Mouse (Mus musculus) midbrain, postnatal 0 days (tissue): ENCODE measurements around the gene Lrrc27. TPM values are rescaled to one million over a fixed set of nuclear protein-coding genes. Genes with fewer than 3 reads are reported as not detected.

Source experiments
- ATAC-seq: fragments of 200-750 bp; cut with Nextera tagmentation; 2 replicates; pipeline ENCODE4 v1.8.0; 2017; ENCODE audit warnings: moderate number of reproducible peaks, mild to moderate bottlenecking, moderate TSS enrichment, moderate library complexity; ENCODE audit not compliant: low FRiP score
- DNase-seq: peaks from one replicate; pipeline ENCODE4 v3.0.0-alpha.2; 2015; ENCODE audit warnings: low spot score
- H3K27ac ChIP-seq: fragments of 300-500 bp; sonication (generic); 2 replicates; pipeline ENCODE4 v1.5.1; 2014; ENCODE audit warnings: low read depth, mild to moderate bottlenecking, low read length, mixed read lengths
- H3K27me3 ChIP-seq: fragments of 300-500 bp; sonication (generic); 2 replicates; pipeline ENCODE4 v1.6.1; 2014; ENCODE audit warnings: low read length, control low read depth, mixed read lengths; ENCODE audit not compliant: insufficient read depth
- H3K36me3 ChIP-seq: fragments of 300-500 bp; sonication (generic); 2 replicates; pipeline ENCODE4 v1.6.1; 2014; ENCODE audit warnings: low read length, control low read depth, mixed read lengths; ENCODE audit not compliant: insufficient read depth
- H3K4me1 ChIP-seq: fragments of 300-500 bp; sonication (generic); 2 replicates; pipeline ENCODE4 v1.6.1; 2014; ENCODE audit warnings: mild to moderate bottlenecking, control low read depth, antibody characterized with exemption, low read length, mixed read lengths; ENCODE audit not compliant: insufficient read depth
- H3K4me2 ChIP-seq: fragments of 300-500 bp; sonication (generic); 2 replicates; pipeline ENCODE4 v1.6.1; 2014; ENCODE audit warnings: low read depth, mild to moderate bottlenecking, low read length, mixed read lengths; ENCODE audit not compliant: poor library complexity, severe bottlenecking
- H3K4me3 ChIP-seq: fragments of 300-500 bp; sonication (generic); 2 replicates; pipeline ENCODE4 v1.5.1; 2014; ENCODE audit warnings: low read depth, mild to moderate bottlenecking, low read length, moderate library complexity
- H3K9ac ChIP-seq: fragments of 300-500 bp; sonication (generic); replicated peaks from 2 replicates; pipeline ENCODE4 v1.6.1; 2014; ENCODE audit warnings: mild to moderate bottlenecking, low read length, moderate library complexity, mixed read lengths; ENCODE audit not compliant: poor library complexity, severe bottlenecking
- H3K9me3 ChIP-seq: fragments of 300-500 bp; sonication (generic); 2 replicates; pipeline ENCODE4 v1.6.1; 2016; ENCODE audit warnings: low read length, control low read depth
- CTCF ChIP-seq: IDR thresholded peaks from 2 replicates; pipeline ENCODE4 v1.5.1; 2016; ENCODE audit warnings: antibody characterized with exemption, mild to moderate bottlenecking
- WGBS: fragments of 180-500 bp; shearing (Covaris S2); extraction: QIAGEN DNeasy Blood & Tissue Kit; methylation state at CpG from one replicate; pipeline ENCODE4 v1.1.7; 2014; 5-methylcytosine and 5-hydroxymethylcytosine counted together
- polyA plus RNA-seq: library from polyadenylated mRNA; unstranded; fragments of >200 nt; fragmentation: Nextera tagmentation; extraction: Ambion mirVana; gene quantifications from 2 replicates; pipeline ENCODE4 v1.2.1, GENCODE M21; 2015
- total RNA-seq: library from RNA; depleted of rRNA; stranded (reverse); fragments of >200 nt; gene quantifications from 2 replicates; pipeline ENCODE4 v1.2.3, GENCODE M21; 2014; rRNA removed

Gene Lrrc27
- total RNA-seq (2.5 and 2.7 TPM in 2 replicates), polyA plus RNA-seq (5.6 and 6.6 TPM in 2 replicates)

DNA sequence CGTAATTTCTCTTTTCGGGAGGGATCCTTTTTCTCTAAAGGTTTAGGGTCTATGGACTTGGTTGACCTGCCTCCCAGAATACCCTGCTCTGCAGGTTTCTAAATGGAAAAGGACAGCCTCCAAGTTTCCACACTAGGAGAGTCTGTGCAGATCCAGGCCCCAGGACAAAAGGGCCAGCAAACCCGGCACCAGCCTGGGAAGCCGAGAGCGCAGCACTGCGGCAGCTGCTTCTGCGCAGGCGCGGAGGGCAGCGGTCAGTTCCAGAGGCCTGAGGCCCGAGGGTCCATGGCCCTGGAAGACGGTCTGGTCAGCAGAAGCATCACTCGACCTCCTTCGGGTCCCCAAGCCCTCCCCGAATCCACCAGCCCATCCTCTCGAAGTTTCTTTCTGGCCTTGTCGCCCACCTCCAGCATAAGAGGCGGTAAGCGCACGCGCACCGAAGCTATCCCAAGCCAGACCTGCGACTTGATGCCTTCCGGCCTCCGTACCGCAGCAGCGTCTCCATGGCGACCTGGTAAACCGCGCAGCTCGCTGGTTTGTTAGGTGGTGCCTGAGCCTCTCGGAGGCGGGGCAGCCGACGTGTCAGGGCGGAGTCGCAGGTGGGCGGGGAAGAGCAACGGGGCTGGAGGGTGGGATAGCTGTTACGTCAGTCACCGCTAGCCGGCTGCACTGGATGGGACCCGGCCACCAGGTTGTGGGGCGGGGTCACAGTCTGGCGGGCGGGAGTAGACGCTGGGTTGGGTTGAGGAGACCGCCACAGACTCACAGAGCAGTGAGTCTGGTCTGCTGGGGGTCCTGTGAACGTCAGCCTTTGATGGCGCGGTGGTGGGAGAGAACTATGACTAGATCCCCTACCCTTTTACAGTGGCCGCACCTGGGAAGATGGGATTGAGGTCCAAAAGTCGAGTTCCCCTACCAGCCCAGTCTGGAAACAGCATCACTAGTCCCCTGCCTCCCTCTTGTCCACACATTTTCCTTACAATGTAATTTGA is at the start of gene Lrrc27, which contains the start of gene Stk32c:
Gene Lrrc27, plus strand, starts transcription at position 235 of the 992 bp plus-strand sequence.
Gene Stk32c, minus strand, starts transcription at position 554 of the 992 bp plus-strand sequence.
- WGBS = 2% methylated on average over 52 of the region's 53 CpGs
- no peaks in the 10 kb centered on the region for H3K36me3 ChIP-seq
- H3K4me2 ChIP-seq = peak within 1 kb of the TSS; percentile 62
- no peaks in the 10 kb centered on the region for H3K9me3 ChIP-seq
- H3K4me1 ChIP-seq = peaks cover 4% of the 10 kb centered on the region
- peak within 1 kb of the TSS; percentile 51 for H3K4me3 ChIP-seq
- no peaks in the 10 kb centered on the region for H3K27me3 ChIP-seq
- peak within 1 kb of the TSS; percentile 87 for H3K27ac ChIP-seq
- DNase-seq (peak; percentile 99), ATAC-seq (peak; percentile 97)
- H3K9ac ChIP-seq = peak within 1 kb of the TSS; percentile 65
- peak; percentile 44 for TF ChIP-seq CTCF

DNA sequence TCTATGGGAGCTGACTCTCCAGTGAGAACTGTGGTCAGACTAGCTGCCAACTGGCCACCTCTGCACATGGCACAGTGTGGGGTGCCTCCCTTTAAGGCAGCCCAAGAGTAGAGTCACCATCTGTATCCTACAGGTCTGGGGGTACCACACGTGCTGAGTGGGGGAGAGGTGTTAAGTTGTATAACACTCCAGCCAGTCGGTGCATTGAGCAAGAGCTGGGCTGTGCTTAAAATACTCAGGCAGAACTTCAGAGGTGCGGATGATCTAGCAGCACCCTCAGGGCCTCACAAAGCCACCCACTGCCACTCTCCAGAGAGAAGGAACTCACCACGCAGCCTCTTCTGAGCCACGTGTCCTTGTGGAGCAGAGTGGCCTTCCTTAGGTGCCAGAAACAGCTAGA is 48.4 kb upstream of the Lrrc27 start:
- H3K36me3 ChIP-seq = no peaks in the 10 kb centered on the region

DNA sequence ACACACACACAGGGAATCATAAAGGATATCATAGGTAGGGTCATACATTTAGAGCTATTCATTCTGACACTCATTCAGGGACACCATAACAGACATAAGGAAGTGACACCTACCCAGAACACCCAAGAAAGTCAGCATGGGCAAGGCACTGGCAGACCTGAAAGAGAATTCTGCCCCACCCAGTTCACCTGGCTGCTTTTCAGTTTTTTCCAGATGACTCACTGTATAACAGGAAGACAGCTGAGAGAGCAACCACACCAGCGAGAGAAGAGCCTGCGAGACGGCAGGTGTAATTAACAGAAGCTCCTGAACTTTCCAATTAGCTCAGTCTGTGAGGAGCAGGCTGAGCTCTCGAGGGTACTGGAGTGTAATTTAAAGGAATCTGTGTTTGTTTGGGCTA is 43.6 kb upstream of the Lrrc27 start:
- peaks cover 8% of the 10 kb centered on the region; the same call in 1 of the 2 replicates for H3K9me3 ChIP-seq
- H3K36me3 ChIP-seq = no peaks in the 10 kb centered on the region
- no peak overlapping the region for H3K4me3 ChIP-seq
- no peak overlapping the region for H3K27ac ChIP-seq
- peak; percentile 24 for DNase-seq
- H3K4me2 ChIP-seq = no peak overlapping the region
- ATAC-seq = no peak
- TF ChIP-seq CTCF = no peak
- H3K27me3 ChIP-seq = no peaks in the 10 kb centered on the region
- 77% methylated on average over 4 of the region's 4 CpGs for WGBS
- no peak overlapping the region for H3K9ac ChIP-seq
- H3K4me1 ChIP-seq = no peaks in the 10 kb centered on the region

More for the DNA sequence above, 48.4 kb upstream of the Lrrc27 start:
- TF ChIP-seq CTCF = no peak
- 82% methylated on average over 5 of the region's 5 CpGs for WGBS
- peaks cover 1% of the 10 kb centered on the region; the same call in 1 of the 2 replicates for H3K4me1 ChIP-seq
- H3K27ac ChIP-seq = no peak overlapping the region
- ATAC-seq (no peak), DNase-seq (no peak)
- H3K4me2 ChIP-seq = no peak overlapping the region
- H3K9ac ChIP-seq = no peak overlapping the region
- peaks cover 8% of the 10 kb centered on the region; the same call in 1 of the 2 replicates for H3K9me3 ChIP-seq
- H3K4me3 ChIP-seq = no peak overlapping the region
- no peaks in the 10 kb centered on the region for H3K27me3 ChIP-seq

DNA sequence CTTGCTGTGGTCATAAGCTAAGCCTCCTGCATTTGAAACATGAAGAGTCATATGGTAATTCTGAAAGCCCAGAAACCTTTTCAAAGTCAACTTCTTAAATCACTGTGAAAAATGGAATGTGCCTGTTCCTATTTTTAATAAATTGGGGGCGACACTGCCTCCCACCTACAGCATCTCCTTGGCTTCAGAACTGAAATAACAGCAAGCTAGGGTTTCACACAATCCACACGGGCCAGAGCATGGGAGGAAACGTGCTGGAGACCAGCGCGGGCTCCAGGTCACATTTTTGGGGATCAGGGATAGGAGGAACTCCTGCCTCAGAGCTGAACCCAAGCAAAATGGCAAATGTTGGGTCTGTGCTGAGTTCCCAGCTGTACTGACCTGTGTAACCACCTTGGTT is 33.5 kb upstream of the Lrrc27 start:
- Histone ChIP-seq H3K4me2 (no peak overlapping the region), H3K27ac (no peak overlapping the region), H3K4me1 (no peaks in the 10 kb centered on the region), H3K9ac (no peak overlapping the region), H3K4me3 (no peak overlapping the region), H3K27me3 (no peaks in the 10 kb centered on the region), H3K36me3 (no peaks in the 10 kb centered on the region), H3K9me3 (no peaks in the 10 kb centered on the region)
- TF ChIP-seq CTCF = no peak
- no peak for ATAC-seq
- 87% methylated on average over 5 of the region's 5 CpGs for WGBS
- no peak for DNase-seq

DNA sequence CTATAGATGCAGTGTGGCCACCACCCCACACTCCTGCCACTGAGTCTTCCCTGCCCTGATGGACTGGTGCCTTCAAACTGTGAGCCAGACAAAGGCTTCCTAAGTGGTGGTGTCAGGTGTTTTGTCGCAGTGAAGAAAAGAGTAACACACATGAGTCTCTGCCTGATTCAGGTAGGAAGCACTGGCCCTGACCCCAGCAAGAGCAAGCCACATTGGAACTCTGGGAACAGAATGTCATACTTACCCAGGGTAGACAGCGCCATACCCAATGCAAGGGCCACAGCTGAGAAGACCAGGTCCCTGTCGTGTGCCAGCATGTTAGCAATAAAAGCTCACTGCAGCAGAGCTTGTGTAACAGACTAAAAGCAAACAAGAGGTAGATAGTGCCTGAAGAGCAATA is 32.7 kb upstream of the Lrrc27 start:
- Histone ChIP-seq H3K4me3 (no peak overlapping the region), H3K27me3 (no peaks in the 10 kb centered on the region), H3K27ac (no peak overlapping the region), H3K9ac (no peak overlapping the region), H3K4me2 (no peak overlapping the region), H3K36me3 (no peaks in the 10 kb centered on the region), H3K4me1 (no peaks in the 10 kb centered on the region), H3K9me3 (no peaks in the 10 kb centered on the region)
- 88% methylated on average over 3 of the region's 3 CpGs for WGBS
- ATAC-seq = no peak
- no peak for DNase-seq
- TF ChIP-seq CTCF = no peak

DNA sequence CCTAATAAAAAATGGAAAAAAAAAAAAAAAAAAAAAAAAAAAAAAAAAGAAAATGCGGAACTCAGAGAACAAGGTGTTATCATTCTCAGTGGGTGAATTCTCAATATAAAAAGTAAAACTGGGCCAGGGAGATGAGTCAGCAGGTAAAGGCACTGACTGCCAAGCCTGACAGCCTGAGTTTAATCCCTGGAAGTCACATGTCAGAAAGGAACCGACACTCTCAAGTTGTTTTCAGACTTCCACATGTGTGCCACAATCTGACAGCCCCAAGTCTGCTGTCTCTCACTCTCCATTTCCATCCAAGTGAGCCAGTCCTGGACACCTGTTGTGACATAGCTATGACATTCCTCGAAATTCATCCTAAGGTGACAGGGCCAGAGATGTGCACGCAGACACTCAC is 28.4 kb upstream of the Lrrc27 start:
- Histone ChIP-seq H3K4me2 (no peak overlapping the region), H3K4me1 (peaks cover 12% of the 10 kb centered on the region; the same call in 1 of the 2 replicates), H3K9me3 (no peaks in the 10 kb centered on the region), H3K9ac (no peak overlapping the region), H3K4me3 (no peak overlapping the region), H3K27ac (no peak overlapping the region), H3K36me3 (no peaks in the 10 kb centered on the region), H3K27me3 (no peaks in the 10 kb centered on the region)
- ATAC-seq (no peak), DNase-seq (no peak)
- WGBS = 72% methylated on average over 4 of the region's 4 CpGs
- TF ChIP-seq CTCF = no peak
